Mouse (Mus musculus): Measurements from ENCODE around the gene Gnai3.

GRCm38 (mm10) chr3:108180514-108180913, 34.6 kb upstream of the Gnai3 start:
- TF ChIP-seq CTCF (conservative IDR thresholded peaks at IDR 0.05; ENCODE audit: insufficient read depth, insufficient read length, low read depth, low read length) = no peak
- no peak for TF ChIP-seq POLR2A (IDR thresholded peaks at IDR 0.05; ENCODE audit: low read depth, low read length)

All from kidney, adult 2 months (tissue).